Mouse (Mus musculus) kidney, postnatal 36 days (tissue): ENCODE results near the gene Gpt2.

Experiments used
- DNase-seq, 2 experiments: peaks; one replicate each; pipeline ENCODE4 v3.0.0; 2021 to 2022; ENCODE audit warnings: mixed read lengths in 2 of 2

Gene Gpt2

DNA sequence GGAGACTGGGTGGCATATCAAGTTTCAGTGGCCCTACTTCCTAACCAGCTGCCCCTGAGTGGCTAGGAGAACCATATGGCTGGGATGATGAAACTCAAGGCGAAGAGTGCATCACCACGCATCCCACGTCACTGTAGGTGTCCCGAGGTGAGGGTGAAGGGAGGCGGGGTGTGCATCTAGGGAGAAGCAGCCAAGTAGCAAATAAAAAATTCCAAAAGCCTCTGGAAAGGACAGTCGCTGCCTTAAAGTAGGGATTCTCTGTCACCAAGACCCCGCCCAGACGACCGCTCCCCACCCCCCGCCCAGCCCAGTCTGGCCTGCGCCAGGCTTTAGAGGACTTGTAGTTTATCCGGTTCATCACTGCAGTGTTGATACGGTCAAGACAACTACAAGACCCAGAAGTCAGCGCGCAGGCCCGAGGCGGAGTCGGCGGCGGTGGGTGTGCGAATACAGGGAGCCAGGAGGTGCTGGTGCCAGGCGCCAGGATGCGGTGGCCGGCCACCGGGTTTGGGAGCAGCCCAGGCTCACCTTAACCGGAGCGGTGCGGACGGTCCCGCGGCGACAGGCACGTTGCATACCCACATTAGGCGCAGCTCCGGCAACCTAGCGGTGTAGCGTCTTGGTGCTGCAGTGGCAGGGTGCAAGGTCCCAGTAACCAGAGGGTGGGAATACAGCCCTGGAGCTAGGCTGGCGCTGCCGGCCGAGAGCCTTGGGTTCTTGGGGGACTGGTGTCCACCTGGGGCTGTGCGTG lies at the start of gene Gpt2:
Gene Gpt2 (plus strand): TSS at position 452 of the 751 bp plus-strand sequence.
- DNase-seq: peak; percentile 96

DNA sequence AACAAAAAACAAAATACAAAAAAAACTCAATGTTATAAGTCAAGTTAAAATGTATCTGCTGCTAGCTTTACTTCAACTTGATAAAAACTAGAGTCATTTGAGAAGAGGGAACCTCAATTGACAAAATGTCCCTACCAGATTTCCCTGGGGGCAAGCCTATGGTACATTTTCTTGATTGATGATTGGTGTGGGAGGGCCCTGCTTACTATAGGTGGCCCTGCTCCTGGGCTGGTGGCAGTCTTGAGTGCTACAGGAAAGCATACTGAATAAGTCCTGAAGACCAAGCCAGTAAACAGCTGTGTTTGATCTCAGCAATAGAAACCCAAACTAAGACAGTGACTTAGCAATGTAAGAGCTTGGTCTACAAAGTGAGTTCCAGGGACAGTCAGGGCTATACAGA lies 48.3 kb upstream of the Gpt2 start:
- no peak for DNase-seq

DNA sequence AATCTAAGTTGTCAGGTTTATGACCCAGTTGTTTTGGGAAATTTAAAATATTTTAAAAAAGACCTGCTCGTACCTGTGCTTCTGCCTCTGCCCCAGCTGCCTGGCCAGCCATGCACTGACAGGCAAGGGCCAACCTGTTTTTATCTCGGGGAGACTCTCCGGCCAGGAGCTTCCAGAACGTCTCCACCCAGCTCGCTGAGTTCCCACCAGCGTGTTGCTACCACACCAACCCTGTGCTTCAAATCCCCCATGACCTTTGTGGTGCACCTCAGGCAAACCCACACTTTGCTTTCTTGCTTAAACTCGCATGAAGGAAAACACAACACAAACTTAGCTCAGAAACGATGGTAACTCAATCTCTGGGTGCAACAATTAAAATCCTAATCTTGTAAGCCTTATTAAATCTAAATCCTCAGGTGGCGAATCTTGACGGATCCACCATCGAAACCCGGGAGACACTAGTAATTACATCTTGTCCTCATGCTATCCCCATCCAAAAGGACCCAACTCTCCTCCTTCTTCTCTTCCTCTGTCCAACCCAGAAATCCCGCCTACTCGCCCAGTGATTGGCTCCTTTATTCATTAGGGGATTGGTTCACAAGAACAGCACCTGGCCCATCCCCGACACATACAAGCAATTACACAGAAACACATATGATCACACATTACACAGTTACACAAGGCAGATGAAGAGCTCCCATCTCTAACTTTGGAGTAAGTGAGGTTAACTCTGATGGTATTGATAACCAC lies 46.3 kb upstream of the Gpt2 start:
- no peak for DNase-seq

DNA sequence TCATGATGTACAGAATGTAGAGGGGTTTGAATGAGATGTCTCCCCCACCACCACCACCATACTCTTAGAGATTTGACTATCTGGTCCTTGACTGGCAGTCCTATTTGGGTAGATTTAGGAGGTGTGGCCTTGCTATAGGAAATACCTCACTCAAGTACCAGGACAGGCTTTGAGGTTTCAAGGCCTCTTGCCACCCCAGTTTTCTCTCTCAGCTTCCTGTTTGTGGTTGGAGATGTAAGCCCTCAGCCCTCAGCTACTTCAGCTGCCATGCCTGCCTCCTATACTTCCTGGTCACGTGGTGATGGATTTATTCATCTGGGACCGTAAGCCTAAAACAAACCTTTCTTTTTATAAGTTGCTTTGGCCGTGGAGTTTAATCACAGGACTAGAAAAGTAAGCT lies 42.0 kb upstream of the Gpt2 start:
- no peak for DNase-seq

DNA sequence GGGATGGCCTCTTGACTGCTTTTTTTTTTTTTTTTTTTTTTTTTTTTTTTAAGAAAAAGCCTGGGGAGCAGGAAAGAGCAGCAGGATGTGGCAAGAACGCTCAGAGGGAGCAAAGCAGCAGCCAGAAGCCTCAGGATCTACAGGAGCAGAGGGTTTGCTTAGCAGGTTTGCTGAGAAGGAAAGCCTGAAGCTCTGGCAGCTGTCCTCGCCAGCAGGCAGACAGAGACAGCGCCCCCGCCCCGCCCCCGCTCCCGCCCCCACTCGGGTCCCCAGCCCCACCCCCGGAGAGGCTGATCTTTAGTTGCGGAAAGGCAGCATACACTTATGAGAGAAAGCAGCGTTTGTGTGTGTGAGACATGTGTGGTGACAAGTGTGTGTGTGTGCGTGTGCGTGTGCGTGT lies 40.0 kb upstream of the Gpt2 start:
- DNase-seq: no peak

DNA sequence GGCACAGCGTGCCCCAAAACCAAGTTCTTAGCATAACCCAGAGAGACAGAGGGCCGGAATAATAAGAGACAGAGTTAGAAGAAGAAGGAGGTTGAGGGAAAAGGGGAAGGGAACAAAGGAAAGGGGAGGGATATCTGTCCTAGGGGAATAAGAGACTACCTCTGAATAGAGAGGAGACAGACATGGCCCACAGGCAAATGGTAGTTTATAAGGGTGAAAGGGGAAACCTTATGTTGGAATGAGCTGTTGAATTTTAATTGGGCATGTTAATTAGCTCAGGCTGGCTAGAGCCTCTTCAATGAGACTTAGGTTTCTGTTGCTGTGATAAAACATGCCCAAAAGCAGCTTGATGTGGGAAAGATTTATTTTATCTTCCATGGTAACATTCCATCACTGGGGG lies 39.1 kb upstream of the Gpt2 start:
- DNase-seq: no peak

DNA sequence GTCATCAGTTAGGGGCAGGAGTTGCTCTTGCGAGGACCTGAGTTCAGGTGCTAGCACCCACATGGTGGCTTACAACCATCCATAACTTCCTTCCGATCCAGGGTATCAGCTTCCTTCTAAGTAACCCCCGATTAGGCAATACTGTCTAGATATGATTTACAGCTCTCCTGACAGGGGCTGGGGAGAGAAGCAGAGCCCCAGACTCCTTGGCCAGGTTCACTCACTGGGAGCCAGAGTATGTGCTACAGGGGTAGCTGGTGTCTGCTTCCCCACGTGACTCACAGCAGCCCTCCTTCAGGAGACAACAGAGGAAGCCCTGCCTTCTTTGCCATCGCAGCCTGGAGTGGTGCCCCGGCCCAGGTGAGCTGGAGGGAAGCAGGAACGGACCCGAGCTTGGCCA lies 37.6 kb upstream of the Gpt2 start:
- no peak for DNase-seq

DNA sequence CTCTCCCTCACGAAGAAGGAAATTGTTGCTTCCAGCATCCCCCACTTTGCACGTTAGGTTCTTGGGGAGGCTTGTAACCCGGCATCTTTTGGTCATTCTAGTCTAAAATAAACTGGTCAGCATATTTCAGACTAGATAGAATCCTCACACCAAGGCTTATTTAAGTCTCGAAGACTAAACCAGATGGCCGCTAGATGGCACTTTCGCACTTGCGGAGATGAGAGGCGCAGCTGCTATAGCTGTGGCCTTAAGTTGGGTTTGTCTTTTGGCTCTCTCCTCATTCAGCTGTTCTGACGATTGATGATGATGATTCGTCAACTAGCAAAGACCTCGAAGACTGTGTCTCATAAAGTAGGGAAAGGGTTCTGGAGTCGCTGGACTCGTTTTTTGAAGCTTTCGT lies 35.8 kb upstream of the Gpt2 start:
- DNase-seq: peak; percentile 64 to 86

DNA sequence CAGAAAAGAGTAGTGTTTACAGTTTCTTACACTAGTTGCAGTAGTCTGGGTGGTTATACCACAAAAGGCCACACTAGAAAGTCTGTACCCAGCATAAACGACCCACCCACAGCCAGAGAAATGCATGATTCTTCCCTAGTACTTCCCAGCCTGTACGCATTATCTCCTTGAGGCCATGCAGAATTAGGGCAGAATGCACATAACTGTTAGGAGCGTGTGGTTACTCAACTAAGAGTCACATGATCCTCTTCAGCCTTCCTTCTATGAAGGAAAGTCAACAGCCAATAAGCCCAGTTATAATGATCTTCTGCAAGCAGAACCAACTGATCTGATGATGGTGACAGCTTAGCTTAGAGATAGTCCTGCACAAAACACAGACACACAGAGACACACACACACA lies 32.8 kb upstream of the Gpt2 start:
- no peak for DNase-seq

DNA sequence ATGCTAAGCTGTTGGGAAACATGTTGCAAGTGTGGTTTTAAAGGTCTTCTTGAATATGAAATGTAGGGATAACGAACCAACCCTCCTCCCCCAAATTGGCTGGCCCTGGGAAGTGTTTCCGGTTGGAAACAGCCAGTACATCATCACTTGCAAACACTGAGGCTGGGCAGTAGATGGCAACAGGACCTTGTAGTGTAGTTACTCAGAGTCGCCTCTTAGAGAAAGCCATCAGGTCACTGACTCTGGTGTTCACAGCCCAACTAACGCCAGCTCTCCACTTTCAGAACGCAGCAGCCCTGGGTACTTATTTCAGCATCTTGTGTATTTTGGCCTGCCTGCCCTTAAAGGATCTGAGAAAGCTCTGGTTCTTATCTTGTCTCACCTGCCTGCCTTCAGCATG lies 31.6 kb upstream of the Gpt2 start:
- DNase-seq: peak; percentile 35 to 42

DNA sequence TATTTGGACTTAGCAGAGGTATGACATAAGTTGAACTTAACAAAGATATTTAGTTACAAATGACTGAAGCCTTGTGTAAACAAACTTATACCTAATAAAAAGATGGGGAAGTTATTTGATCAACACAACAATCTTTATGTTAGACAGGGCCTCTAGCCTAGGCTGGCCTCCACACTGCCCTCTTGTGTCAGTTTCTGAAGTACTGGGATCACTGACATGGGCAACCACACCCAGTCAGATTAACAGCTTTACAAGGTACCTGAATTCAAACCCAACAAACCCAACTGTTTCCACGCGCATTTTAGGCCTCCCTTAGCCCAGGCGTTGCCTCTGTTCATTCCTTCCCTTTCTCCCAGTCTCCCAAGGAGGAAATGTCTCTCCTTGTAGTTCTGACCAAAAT lies 31.0 kb upstream of the Gpt2 start:
- DNase-seq: peak; percentile 28 to 57

DNA sequence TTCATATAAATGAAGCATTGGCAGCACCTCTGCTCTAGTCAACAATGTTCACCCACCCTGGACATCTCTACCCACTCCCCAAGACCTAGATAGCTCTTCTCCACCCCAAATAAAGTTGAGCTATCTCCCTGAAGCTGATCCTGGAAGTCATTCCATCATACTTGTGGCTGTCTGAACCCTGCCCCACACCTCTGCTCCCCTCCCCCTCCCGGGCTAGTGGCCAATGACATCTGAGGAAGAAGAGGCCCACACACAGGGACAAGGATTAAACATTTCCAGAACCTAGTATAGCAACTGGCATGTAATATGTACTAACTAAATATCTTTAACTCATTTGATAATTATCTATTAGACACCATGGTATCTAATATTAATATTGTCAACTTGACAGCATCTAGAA lies 29.9 kb upstream of the Gpt2 start:
- peak; percentile 78 to 92 for DNase-seq

DNA sequence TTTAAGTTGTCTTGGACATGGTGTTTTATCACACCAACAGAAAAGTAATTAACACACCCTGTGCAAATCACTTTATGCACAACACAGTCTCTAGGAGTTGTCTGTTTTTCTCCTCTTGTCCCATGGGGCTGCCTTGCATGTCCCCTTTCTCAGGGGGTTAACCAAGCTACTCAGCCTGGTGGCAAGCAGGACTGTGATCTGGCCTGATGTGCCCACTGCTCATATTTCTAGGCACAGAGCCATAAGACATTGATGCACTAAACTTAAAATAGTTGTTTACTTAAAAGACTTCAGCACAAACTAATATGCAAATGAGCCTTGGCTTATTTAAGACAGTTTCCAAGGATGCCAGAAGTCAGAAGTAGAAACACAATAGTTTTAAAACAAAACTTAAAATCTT lies 28.1 kb upstream of the Gpt2 start:
- no peak for DNase-seq

DNA sequence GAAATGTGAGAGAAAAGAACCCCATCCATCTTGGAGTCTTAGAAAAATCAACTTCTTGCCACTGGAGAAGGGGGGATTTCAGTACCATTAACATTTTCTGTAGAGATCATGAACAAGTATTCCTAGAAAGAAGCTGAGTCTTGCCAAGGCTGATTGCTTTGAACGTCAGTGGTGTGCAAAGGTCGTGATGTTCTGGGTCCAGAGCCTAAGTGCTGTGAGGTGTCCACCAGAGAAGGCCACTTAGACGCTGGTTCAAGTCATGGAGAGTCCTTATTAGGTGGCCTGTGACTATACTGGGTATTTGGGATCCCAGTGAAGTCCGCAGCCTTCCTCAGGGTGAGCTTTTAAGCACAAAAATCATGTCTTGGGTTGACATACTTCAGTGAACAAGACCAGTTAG lies 26.3 kb upstream of the Gpt2 start:
- DNase-seq: peak in 1 of 2 experiments; percentile 48

DNA sequence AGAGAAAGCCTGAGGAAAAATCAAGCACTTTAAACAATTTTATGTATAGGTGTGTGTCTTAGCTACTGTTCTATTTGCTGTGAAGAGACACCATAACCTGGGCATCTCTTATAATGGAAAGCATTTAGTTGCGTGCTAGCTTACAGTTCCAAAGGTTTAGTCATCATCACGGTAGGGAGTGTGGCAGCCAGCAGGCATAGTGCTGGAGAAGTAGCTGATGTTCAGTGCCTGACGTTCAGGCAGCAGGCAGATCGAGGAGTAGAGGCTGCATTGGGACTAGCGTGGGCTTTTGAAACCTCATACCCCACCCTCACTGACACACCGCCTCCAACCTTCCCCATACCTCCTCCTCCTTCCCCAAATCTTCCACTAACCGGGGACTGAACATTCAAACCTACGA lies 21.6 kb upstream of the Gpt2 start:
- no peak for DNase-seq

DNA sequence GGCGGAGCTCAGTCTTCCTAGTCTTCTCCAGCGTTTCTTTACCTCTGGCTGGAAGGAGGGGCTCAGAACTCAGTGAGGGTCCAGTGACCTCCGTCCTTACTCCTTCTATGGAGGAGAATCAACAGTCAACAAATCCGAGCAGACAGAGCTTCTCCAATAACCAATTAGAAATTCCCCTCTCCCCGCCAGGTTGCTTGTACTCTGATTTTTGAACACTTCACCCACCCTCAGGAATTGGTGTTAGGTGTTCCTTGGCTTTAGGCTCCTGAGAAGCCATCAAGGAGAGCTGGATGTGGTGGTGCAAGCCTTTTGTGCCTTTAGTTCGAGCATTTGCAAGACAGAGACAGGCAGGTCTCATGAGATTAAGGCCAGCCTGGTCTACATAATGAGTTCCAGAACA lies 19.6 kb upstream of the Gpt2 start:
- DNase-seq: no peak

DNA sequence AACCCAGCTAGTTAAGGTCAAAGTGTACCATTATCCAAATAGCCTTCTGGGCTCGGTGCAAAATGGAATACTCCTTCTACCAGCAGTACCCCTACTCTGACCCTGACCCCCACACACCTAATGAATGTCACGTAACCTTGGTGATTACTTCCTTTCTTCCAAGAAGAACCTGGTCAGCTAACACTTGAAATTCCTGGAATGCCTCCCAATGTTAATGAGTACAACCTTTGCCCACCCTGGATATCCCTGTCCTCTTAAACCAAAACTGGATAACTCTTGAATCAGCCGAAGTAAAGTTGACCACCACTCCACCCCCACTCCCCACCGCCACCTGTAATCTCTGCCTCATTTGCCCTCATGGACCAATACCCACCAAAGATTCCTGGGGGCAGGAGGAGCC lies 19.1 kb upstream of the Gpt2 start:
- peak; percentile 57 to 71 for DNase-seq

DNA sequence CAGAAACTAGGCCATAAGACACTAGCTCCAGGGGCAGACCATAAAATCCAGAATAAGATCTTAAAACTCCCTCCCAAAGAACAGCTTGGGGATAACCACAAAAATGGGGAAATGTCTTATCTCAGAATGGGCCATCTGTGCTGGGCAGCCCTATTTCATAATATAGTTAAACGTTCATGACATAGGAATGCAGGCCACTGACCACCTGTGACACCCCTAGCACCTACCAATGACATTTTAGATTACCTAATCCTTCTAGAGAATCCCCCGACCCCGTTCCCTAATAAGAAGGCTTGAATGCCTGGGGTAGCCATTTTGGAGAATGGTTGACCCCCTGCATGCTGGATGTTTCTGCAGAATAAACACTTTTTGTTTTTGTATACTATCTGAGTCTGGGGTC lies 17.5 kb upstream of the Gpt2 start:
- no peak for DNase-seq

DNA sequence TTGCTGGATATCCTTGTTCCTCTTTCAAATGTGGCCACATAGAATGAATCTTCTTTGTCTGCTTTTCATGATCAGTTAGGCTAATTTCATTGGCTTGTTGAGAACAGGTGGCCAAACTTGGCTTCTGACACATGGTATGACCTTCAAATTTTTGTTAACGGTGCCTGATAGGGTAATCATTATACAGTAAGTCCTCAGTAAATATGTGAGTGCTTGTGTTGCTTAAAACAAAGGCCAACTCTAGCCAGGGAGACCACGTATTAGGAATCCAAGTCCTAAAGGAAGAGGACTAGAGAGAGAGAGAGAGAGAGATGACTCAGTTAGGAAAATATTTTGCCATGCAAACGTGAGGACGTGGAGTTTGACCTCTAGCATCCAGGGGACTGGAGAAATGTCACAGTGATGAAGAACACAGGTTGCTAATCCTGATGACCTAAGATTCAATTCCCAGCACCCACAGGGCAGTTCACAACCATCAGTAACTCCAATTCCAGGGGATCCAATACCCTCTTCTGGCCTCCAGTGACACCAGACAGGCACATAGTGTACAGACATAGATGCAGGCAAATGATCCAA lies 15.3 kb upstream of the Gpt2 start:
- peak; percentile 30 to 36 for DNase-seq

DNA sequence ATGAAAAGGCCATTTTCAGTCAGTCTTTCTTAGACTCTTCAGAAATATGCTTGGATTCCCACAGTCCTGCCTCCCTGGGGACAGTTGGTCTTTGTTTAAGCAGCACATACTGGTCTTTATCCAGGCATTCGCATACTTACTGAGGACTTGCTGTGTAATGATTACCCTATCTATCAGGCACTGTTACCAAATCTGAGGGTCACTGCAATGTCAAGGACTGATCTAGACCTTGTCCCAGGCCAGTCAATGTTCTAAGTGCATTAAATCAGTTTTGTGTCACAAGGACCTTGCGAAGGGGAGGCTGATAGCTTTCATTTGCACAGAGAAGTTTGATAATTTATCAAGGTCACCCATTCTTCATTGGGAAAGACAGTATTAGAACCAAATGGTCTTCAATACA lies 14.0 kb upstream of the Gpt2 start:
- DNase-seq: peak in 1 of 2 experiments; percentile 27

DNA sequence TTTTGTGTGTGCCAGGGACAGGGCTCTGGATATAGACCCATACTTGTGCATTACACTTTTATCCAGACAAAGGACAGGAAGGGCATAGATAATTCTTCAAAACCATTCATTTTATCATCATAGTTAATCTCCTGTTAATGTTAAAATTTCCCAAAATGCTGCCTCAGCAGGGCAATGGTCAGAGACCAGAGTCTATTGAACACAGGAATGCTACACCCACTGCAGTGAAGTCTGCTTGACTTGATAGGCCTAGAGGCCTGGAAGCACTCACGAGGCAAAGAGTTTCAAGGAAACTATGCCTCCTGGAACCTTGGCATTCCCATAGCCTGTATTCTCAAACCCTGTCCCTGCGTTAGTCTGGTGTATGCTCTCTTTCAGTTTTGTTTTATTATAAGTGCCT lies 12.7 kb upstream of the Gpt2 start:
- DNase-seq: peak; percentile 61 to 62

DNA sequence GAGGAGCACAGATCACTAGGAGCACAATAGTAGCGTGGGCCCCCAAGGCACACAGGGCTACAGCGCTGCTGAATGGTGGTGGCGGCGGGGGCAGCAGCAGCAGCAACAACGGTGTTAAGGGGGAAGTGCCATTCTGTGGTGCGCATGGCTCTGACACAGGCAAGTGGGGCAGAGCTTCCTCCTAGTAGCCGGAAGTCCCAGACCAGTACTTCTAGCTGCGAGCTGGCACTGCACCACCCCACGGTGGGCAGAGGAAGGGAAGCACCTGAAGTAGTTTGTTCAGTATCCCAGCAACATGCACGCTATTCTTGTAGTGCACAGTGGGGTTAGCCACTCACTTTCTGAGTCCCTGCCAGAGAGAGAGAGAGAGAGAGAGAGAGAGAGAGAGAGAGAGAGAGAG lies 10.5 kb upstream of the Gpt2 start:
- DNase-seq: peak; percentile 30 to 59

DNA sequence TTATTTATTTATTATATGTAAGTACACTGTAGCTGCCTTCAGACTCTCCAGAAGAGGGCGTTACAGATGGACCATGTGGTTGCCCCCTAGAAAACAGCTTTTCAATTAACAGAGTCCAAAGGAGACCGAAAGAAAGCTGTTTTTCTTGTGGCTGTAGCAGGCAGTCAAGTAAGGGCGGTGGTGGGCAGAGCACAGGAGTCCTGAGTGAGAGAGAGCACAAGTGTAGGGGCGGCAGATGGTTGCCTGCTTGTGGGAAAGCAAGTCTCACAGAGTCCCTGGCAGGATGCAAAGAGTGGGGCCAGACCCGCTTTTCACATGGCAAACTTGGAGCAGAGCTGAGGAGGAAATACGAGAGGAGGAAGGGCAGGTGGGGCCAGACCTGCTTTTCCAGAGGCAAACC lies 9.9 kb upstream of the Gpt2 start:
- peak in 1 of 2 experiments; percentile 30 for DNase-seq
